Mouse (Mus musculus) bone marrow macrophage, adult 2 months (primary cell): ENCODE measurements around the gene Aicda.

Experiments
- CTCF ChIP-seq: IDR thresholded peaks from 2 replicates; pipeline ENCODE4 v1.5.1; 2012; ENCODE audit warnings: low read depth, mild to moderate bottlenecking, low read length, moderate library complexity
- POLR2A ChIP-seq: IDR thresholded peaks from 2 replicates; pipeline ENCODE4 v1.6.1; 2012; ENCODE audit warnings: mild to moderate bottlenecking, low read depth, low read length, borderline replicate concordance

GRCm38 (mm10) chr6:122607700-122608099 is 54.1 kb downstream of the Aicda start:
- TF ChIP-seq POLR2A: no peak
- TF ChIP-seq CTCF: no peak
